Mouse (Mus musculus) liver, adult 2 months (tissue): ENCODE data around the gene Gm33543.

ENCODE experiments used
- CTCF ChIP-seq: fragments of 200-500 bp; IDR thresholded peaks from 2 replicates; pipeline ENCODE4 v1.5.1; 2011; ENCODE audit warnings: low read depth, low read length, control low read depth
- POLR2A ChIP-seq: fragments of 200-500 bp; IDR thresholded peaks from 2 replicates; pipeline ENCODE4 v1.6.1; 2011; ENCODE audit warnings: low read length, control low read depth; ENCODE audit not compliant: insufficient read depth; ENCODE audit errors: extremely low read depth

- TF ChIP-seq CTCF (no peak), POLR2A (no peak)
Observed at GRCm38 (mm10) chr10:95795500-95795899, 47.2 kb downstream of the Gm33543 start.
